Mouse (Mus musculus) cerebellum, postnatal 36 days (tissue): ENCODE measurements around the gene Ubr3.
"Not testable (repeated sequence)": the region's sequence is repeated elsewhere in the genome, so short reads cannot be mapped to it uniquely, and the experiment has no call there.

Experiments used
- DNase-seq, 2 experiments: peaks; one replicate each; pipeline ENCODE4 v3.0.0; 2021 to 2022; ENCODE audit warnings: mixed read lengths in 2 of 2

Gene Ubr3

DNA sequence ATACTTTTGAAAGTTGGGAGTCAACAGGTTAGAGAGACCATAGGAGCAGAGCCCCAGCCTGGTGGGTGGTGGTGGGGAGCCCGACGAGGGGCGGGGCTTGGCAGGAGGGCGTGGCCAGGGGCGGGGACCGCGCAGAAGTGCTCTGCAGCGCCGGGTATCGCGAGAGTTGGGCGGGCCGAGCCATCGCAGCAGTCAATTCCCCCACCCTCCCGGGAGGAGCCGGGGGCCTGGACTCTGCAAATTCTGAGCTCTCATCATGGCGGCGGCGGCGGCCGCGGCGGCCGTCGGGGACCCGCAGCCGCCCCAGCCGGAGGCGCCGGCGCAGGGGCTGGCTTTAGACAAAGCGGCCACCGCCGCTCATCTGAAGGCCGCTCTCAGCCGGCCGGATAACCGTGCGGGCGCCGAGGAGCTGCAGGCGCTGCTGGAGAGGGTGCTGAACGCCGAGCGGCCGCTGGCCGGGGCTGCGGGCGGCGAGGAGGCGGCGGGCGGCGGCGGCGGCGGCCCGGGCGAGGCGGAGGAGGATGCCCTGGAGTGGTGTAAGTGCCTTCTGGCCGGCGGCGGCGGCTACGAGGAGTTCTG, at the start of gene Ubr3:
Ubr3 (plus strand) TSS at position 208 of the 579 bp plus-strand sequence.
- peak; percentile 96 to 99 for DNase-seq

DNA sequence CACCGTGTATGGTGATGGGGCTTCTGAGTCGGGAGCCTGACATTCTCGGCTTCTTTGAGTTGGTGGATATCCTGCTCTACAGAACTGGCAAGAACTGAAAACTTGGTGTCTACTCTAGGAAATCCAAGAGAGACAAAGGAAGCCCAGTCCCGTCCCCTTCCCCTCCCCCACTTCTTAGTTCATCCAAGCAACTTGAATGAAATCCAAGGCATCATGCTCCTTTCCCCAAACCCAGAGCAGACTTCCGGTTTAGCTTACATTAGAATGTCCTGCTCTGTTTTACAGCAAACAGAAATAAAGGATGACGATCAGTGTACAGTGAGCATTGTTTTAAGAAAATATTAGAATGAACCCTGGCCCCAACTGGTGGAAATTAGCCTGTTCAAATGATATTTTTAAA, 47.8 kb upstream of the Ubr3 start:
- no peak for DNase-seq

DNA sequence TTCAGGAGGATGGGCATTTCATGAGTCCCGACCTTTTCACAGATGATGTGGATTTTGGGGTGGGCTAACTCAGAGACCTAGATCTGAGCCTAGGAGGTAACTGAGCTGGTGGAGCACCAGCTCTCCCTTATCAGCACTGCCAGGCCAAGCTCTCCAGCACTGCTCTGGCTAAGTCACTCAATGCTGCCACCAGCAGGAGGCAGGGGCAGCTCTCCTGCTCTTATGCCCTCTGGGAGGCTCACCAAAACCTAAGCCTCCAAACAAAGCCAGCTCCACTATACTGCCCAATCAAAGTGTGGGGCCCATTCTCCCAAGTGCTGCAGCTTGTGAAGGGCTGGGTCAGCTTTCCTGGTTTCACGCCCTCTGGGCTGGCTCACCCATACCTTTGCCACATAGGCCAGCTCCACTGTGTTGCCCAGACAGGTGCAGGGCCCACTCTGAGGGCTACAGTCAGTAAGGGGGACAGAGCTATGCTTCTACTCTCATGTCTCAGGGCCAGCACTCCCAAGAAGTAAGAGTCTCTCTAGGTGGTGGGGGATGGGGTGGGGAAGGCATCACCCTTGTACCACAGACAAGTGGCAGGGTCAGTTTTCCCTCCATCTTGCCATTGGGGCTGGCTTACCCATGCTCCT, 45.5 kb upstream of the Ubr3 start:
- no peak for DNase-seq

DNA sequence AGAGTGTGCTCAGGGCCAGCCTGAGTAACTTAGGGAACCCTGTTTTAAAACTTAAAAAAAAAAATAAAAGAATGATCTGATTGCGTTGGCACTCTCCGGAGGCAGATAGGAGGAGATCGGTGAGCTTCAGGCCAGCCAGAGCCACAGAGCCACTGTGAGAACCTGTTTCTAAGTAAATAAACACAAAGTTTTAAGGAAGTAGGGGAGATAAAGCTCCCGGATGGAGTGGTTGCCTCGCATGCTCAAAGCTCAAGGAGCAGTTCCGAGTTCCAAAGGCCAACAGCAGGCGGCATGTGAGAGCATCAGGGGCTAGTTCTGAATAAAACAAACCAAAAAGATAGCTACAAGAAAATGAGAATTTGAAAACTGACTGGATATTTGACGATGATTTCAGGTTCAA, 40.7 kb upstream of the Ubr3 start:
- DNase-seq, result no peak

DNA sequence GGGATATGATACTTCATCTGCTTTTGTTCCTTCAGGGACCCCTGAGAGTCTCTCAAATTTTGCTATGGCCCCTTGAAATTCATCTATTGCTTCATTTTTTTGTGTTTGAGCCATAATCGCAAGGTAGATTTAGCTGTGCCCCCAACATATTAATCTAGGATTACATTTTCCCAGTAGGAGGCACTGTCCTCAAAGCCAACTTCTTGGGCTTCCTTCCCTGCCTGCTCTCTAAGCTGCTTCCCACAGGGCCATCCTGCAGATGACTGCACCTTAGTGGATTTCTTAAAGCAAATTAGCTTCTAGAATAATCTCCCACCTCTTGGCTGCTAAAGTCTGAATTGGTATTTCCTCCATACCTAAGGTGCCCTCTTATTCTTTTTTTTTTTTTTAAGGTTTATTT, 39.2 kb upstream of the Ubr3 start:
- no peak for DNase-seq

DNA sequence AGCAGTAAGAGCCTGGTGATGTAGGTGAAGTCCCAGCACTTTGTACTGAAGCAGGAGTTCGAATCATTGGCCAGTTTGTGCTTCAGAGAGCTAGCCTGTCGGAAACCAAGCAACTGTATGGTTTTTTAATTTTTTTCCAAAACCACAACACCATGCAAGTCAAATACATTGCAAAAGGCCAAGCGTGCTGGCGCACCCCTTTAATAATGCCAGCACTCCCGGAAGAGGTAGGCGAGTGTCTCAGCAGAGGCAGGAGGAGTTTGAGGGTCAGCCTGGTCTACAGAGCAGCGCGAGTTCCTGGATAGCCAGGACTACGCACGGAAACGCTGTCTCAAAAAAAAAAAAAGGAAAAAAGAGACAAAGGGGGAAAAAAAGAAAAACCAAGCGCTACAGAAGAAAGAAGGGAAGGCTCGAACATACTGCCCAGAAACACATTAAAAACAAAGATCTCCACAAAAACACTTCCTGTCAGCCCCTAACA, 36.0 kb upstream of the Ubr3 start:
- DNase-seq, result peak; percentile 38

DNA sequence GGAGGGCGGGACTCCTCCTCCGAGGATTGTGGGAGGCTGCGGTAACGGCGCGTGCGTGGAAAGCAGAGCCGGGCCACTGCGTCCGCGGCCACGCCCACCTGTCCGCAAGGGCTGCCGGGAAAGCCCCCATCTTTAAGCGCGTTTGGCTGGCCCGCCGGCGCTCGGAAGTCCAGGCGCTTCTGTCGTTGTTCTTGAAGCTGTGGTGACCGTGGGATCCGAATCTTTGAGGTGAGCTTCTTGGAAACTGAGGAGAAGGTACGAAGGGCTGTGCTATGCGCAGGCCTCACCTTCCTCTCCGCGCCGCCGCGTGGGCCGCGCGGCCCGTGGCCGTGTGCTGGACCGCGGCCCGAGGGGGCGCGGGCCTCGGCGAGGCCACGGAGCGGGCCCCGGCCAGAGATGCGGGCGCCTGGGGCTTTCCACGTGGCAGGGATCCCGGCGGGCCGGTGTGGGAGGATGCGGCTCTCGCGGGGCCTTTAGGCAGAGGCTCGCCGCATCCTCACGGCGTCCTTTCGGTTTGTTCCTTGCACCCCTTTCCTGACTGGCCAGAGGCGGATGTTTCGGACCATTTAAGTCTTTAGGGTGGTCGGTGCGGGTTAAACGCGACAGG, 35.5 kb upstream of the Ubr3 start, which contains the start of gene Ssb:
Ssb (plus strand) TSS at position 78 of the 607 bp plus-strand sequence.
- DNase-seq, result peak; percentile 93

DNA sequence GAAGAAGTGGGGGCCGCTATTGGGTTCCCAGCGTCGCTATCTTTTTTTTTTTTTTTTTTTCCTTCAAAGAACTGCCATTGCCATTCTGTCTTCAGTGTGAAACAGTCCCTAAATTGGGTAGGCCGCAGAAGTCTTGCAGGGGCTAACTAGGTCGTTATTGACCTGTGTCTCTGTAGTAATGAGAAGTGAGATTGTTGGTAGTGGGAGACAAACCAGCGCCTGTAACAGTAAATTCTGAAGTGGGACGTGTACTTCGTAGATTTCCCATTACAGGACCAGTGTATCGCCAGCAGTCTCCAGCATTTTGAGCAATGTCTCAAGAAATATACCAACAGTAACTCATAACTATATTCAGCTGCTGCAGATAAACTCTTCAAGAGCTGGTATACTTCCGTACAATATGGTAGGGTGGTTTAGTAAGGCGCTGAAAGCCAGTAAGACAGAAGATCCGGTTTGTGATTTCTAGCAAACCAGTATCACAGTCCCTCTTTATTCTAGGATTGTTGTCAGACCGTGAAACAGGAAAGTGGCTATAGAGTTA, 34.9 kb upstream of the Ubr3 start:
- no peak for DNase-seq

DNA sequence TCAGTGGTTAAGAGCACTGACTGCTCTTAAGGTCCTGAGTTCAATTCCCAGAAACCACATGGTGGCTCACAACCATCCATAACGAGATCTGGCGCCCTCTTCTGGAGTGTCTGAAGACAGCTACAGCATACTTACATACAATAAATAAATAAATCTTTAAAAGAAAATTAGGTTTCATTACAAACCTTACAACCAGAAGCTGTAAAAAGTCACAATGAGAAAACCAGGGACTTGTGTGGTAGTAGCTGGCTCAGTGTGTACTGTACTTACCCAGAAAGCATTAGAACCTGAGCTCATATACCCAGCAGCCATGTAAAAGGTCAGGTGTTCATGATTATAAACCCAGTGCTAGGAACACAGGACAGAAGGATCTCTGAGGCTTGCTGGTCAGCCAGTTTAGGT, 13.1 kb upstream of the Ubr3 start:
- no peak for DNase-seq

DNA sequence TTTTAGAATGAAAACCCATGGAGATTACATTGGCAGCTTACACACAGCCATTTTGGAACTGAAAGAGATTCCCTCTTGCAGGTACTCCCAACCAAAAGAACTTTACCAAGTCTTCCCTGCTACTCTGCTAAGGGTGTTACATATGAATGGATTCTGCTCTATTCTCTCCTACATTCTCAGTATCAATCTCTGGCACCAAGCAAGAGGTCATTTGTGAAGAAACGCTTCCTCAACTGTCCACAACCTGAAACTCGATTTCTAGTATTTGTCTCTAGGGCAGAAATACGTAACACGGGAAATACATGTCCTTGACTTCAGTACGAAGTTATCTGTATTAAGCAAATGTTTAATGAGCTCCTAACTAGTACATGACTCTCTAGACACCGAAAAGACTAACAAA, 12.5 kb upstream of the Ubr3 start:
- DNase-seq, result no peak

DNA sequence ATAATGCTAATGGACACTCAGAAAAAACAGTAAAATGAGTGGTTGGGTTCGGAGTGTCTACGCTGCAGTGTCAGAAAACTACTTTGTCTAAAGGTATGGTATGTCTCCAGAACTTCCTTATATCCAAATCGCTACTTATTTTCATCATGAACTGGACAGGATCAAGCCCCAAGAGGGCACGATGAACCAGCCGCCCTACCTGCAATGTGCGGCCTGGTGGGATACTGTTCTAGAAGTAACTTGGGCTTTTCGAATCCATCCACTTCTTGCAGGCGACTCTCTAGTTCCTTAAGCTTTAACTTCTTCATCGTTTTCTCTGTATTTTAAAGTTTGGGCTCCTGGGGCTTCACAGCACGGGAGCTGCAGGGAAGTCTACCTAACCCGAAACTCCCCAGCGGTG, 12.0 kb upstream of the Ubr3 start:
- no peak for DNase-seq

DNA sequence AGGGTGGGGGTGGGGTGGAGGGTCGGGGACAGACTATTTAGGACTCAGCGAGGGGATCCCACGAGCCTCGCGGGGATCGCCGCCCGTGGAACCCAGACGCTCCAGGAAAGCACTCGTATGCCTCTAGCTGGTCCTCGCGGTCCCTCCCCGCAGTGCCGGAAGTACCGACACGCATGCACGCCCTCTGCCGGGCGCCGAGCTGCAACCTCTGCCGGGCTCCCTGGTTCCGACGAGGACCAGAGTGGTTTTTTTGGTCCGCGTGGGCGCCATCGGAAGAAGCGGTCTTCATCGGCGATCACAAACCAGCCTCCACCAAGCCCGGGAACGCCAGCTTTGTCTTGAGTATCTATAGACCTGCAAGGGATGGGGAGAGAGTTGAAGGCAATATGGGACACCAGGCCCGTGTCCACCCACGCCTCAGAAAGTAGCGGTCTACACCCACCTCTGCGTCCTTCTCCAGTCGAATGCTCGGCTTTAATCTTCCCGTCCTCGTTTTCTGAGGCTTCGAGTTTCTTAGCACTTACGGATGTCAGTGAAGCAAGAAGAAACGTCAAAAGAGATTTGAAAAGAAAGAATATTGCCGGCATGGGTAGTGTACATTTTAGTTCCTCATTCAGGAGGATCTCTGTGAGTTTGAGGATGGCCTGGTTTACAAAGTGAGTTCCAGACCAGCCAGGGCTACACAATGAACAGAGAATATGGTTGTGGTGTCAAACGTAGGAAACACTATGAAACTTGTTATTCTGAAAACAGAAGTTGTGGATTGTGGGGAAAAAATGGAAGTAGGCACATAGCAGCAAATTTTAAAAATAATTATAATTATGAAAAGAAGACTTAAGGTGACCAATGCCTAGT, 11.4 kb upstream of the Ubr3 start, which contains the start of gene Mettl5:
Mettl5 (minus strand) TSS at position 165 of the 855 bp plus-strand sequence.
- peak; percentile 86 to 87 for DNase-seq

DNA sequence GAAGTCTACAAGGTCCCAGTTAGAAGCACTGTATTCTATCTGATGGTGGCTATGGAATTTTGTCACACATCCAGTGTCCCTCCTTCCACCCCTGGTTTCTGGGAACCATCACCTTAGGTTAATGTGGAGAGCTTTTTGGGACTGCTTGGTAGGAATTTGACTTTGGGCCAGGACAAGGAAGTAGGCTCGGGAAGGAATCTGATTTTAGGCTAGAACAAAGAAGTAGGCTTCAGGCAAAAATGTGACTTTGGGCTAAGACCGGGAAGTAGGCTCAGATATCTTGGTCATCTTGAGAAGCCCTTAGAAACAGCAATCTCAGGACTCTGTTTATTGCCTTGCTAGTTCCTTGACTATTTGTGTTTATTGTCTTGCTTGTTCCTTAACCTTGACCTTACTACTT, 8.1 kb upstream of the Ubr3 start:
- DNase-seq, result no peak

DNA sequence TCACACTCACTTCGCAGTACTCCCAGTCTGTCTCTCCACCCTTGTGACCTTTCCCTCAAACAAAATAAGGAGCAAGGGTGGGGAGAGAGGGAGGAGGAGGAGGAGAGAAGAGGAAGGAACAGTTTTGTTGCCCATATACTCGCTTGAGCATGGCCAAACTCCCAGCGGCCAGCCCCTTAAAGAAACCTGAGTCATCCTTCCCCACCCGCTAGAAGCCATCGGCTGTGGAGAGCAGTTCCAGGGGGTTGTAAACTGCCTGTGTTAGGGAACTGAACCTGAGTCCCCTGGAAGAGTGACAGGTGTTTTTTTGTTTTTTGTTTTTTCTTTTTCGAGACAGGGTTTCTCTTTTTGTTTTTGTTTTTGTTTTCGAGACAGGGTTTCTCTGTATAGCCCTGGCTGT, 6.2 kb upstream of the Ubr3 start:
- no peak for DNase-seq

DNA sequence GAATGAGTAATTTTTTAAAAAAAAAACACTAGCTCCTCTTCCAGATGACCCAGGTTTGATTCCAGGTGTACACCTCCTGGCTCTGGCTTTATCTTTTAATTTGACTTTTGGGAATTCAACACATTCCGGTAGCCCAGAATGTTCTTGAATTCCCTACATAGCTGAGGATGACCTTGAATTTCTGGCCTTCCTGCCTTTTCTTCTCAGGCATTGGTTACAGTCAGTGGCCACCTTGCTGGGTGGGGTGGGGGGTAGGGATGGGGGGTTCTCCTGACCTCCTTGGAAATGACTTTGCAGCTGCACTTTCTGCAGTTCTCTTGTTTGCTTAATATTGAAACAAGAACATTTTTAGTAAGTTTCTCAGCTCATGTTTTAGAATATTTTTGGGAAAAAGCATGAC, 3.9 kb upstream of the Ubr3 start:
- DNase-seq, result no peak

DNA sequence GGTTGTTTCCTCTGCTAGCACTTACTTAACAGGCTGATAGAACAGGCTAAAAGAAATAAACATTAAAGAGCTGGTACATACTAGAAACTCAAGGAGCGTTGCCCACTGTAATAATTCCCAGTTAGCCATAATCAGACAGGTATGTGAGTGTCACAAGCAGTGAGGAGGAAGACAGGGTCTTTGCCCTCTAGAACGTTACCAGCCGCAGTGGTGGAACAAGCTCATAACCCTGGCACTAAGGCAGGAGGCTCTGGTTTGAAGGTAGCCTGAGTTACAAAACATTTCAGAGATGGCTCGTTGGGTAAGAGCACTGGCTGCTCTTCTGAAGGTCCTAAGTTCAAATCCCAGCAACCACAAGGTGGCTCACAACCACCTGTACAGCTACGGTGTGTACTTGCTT, 3.2 kb upstream of the Ubr3 start:
- DNase-seq, result no peak

DNA sequence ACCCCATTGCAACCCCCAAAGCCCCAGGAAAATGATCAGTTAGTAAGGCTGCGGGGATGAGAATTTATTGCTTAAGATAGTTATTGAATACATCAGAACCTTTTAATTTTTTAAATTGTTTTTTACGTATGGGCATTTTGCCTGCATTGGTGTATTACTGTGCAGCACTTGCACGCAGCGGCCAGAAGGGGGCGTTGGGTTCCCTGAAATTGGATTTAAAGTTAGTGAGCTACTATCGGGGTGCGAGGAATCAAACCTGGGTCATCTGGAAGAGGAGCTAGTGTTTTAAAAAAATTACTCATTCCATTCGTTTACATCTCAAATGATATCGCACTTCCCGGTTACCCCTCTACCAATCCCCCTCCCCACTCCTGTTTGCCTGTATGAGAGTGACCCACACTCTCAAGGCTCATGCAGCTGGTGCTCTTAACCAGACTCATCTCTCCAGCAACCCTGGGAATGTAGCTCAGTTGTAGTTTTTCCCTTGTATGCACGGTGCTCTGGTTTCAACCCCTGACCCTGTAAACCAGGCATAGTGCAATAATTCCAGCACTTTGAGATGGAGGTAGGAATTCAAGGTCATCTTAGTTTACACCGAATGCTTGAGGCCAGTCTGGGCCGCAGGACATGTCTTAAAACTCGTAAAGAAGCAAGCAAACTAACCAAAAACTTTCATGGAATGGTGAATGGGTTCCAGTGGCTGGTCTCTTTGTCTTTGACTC, 1.4 kb upstream of the Ubr3 start:
- no peak for DNase-seq

DNA sequence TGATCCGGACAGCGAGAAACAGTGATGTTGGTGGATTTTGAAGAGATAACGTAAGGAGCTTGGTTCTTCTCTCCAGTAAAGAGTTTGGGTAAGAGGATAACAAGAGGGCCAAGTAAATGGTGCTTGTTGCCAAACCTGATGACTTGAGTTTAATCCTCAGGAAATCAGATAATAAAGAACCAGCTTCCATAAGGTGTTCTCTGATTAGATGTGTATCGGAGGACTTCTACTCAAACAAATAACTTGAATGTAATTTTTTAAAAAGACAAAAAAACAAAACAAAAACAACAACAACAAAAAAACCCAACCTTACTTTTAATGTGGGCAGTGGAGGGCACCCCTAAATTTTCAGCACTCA, 843 bp upstream of the Ubr3 start:
- DNase-seq, result no peak

DNA sequence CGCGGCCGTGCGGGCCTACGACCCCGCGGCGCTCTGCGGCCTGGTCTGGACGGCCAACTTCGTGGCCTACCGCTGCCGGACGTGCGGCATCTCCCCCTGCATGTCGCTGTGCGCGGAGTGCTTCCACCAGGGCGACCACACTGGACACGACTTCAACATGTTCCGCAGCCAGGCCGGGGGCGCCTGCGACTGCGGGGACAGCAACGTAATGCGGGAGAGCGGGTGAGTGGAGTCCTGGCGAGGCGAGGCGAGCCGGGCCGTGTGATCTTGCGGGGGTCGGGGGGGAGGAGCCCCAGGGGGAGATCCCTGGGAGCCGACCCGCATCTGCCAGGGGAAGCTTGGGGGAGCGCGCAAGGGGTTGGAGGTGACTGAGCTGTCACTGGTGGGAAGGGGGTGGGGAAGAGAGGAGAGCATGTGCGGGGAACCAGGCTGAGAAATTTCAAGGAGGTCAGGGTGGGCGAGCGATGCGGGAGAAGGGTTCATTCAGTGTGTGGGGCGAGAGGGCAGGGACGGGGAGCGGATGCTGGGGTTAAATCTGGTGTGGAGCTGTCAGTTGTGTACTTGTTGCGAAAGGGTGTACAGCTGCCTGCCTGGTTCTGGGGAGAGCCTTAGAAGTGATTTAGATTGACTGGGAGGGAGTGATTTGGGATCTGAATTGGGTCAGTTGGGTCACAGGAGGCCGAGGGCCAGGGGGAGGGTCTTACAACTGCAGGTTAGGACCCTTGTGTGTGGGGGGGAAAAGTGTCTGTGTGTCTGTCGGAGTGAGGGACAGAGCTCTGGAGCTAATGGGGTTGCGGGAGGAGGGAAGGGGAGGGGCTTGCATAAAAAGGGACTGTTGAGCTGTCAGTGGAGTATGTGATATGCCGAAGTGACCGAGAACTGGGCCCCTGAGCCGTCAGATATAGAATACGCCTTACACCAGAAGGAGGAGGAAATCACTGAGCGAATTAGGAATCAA, 851 bp downstream of the Ubr3 start:
- peak; percentile 41 to 43 for DNase-seq

DNA sequence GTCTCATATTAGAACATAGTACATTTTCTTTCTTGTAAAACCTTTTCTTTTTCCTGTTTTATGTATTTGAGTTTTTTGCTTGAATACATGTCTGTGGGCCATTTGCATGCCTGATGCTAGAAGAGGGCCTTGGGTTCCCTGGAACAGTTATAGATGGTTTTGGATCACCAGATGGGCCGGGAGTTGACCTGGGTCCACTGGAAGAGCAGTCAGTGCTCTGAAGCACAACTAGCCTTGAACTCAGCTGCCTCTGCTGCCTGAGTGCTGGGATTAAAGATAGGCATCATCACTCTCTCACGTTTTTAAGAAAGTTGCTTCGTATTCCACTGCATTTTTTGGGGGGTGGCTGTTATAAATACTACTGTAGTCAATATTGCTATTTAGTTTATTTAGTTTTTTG, 6.5 kb downstream of the Ubr3 start:
- DNase-seq, result no peak

DNA sequence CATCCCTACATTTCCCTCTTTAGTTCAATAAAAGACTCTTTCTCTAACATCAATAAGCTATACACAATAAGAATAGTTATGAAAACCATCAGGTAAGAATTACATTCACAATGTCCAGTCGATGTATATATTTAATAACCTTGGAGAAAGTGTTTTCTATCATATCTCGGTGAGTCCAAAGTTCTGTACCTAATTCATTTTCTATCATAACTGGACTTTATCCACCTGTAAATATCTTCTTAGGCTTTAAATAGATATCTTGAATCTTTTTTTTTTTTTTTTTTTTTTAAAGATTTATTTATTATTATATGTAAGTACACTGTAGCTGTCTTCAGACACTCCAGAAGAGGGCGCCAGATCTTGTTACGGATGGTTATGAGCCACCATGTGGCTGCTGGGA, 10.3 kb downstream of the Ubr3 start:
- not testable (repeated sequence) for DNase-seq
